Mouse (Mus musculus) layer of hippocampus, adult 8-10 months (tissue): Measurements from ENCODE around the gene Pfdn5. TPM values are rescaled to one million over a fixed set of nuclear protein-coding genes. Genes with fewer than 3 reads are reported as not detected.

Experiments
- DNase-seq, 2 experiments: peaks; one replicate each; pipeline ENCODE4 v3.0.0; 2022; ENCODE audit warnings: low spot score in 2 of 2
- total RNA-seq, 4 experiments: library from RNA; stranded (reverse); gene quantifications; 2 replicates each; pipeline ENCODE4 v1.2.4; 2022

Gene Pfdn5
- total RNA-seq, 4 experiments from 2014 or later = 400 to 493 (median 445) TPM

DNA sequence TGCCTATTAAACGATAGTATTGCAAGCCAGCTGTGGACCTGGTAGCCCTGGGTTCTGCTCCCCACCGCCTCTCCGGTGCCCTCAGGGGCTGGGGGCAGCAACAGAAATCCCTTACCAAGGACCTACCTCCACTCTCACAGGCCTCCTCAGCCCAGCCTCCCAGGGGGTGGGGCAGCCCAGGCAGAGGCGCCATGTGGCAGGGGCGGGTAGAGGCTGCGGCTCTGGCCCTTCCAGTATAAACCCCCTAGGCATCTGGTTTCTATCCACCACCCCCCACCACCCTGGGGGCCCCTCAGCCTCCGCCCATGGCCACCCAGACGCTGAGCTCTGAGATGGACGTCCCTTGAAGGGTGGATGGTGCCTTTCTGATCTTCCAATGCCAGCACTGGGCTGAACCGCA is 44.8 kb downstream of the Pfdn5 start:
- DNase-seq = no peak

DNA sequence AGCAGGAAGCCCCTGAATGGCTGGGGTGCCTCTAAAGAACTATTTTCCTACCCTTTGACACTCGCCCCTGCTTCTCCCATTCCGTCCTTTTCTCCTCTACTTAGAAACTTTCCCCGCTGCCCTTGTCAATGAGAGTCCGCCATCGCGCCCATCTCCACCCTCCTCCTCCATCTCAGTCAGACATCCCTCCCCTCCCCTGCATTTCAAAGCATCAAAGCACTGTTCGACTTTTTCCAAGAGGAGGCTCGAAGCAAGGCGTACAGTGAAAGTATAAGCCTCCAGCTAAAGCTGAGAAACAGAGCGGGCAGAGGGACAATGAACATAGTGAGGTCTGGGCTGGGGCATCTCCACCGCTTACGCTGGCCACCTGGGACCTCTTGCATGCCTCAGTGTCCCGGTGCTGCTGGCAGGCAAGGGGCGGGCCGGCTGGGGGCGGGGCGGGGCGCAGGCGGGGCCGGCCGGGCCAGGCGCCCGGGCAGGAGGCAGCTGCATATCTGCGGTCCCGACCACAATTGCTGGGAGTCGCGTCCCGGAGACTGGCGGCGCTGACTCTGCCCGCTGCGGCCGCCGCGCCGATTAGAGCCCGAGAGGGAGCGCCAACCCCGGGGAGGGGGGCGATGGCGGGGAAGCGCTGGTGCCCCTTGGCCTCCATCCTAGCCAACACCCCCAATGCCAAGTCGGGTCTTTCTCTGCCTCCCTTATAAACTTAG is 50.7 kb downstream of the Pfdn5 start:
- DNase-seq = peak in 1 of 2 experiments; percentile 19

DNA sequence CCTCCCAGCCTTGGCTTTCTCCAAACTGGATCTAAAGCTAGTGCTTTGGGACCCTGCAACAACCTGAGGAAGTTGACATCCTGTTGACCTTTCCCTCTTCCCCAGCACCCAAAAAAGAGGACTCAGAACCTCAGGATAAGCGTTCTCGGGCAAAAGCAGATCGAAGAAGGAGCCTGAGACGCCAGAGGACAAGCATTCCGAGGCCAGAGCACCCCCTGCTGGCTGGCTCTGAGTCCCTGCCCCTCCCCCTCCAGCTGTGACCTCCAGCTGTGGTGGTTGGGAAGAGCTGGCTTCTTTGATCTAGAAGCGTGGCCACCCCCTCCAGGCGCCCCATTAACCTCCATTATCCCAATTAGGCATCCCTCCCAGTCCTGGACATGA is 51.2 kb downstream of the Pfdn5 start:
- peak; percentile 65 to 68 for DNase-seq

DNA sequence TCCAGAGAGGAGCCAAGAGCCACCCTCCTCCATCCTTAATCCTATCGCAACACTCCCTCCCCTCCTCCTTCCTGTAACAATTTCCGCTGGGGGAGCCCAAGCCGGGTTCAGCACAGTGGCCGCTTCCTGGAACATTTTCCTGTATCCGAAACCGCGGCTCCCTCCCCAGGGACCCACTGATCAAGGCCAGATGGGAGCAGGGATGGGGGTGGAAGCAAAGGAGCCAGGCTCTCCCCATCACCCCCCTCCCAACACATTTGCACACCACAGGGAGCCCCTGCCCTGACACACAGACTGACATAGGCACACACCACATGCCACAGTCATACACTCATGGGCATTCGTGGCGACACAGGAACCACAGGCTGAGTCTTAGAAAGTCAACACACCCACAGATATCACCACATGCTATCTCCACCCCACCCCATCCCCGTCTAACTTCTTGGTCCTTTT is 51.9 kb downstream of the Pfdn5 start:
- DNase-seq = no peak

Other genes starting within 250 kb of the Pfdn5 start
- 10 to 100 TPM; 22.4 to 26.9 (median 24.8) TPM for gene Tns2, start 225.7 kb upstream of the Pfdn5 start, total RNA-seq
- gene Spryd3, start 189.9 kb upstream of the Pfdn5 start, total RNA-seq = 100 to 1,000 TPM; 144 to 152 (median 146) TPM
- 10 to 100 TPM; 11.2 to 13.6 (median 12.7) TPM for gene Igfbp6, start 181.8 kb upstream of the Pfdn5 start, total RNA-seq
- under 1 TPM in 2 of 4 experiments, not detected in 2; 0.20 to 0.39 TPM for gene Soat2, start 175.6 kb upstream of the Pfdn5 start, total RNA-seq
- 10 to 100 TPM; 74.5 to 85.4 (median 79.0) TPM for gene Zfp740, start 122.9 kb upstream of the Pfdn5 start, total RNA-seq
- gene Csad, start 121.4 kb upstream of the Pfdn5 start, total RNA-seq = 10 to 100 TPM; 32.4 to 41.6 (median 35.8) TPM
- gene Itgb7, start 94.2 kb upstream of the Pfdn5 start, total RNA-seq = 1 to 10 TPM in 3 of 4 experiments, under 1 TPM in 1; 0.97 to 3.3 (median 1.7) TPM
- 10 to 100 TPM; 14.5 to 20.7 (median 16.5) TPM for gene Rarg, start 68.6 kb upstream of the Pfdn5 start, total RNA-seq
- gene Gm9918, start 55.6 kb upstream of the Pfdn5 start, total RNA-seq = under 1 TPM in 1 of 4 experiments, not detected in 3; 0.16 TPM
- gene Mfsd5, start 46.7 kb upstream of the Pfdn5 start, total RNA-seq = 10 to 100 TPM; 36.9 to 41.8 (median 38.5) TPM
- 1 to 10 TPM in 2 of 4 experiments, under 1 TPM in 2; 0.67 to 2.4 (median 1.1) TPM for gene Espl1, start 29.9 kb upstream of the Pfdn5 start, total RNA-seq
- gene Myg1, start 5.6 kb downstream of the Pfdn5 start, total RNA-seq = 10 to 100 TPM; 66.5 to 76.4 (median 71.6) TPM
- 10 to 100 TPM; 20.6 to 33.5 (median 24.7) TPM for gene Aaas, start 24.7 kb downstream of the Pfdn5 start, total RNA-seq
- gene Sp7, start 41.1 kb downstream of the Pfdn5 start, total RNA-seq = under 1 TPM; 0.37 to 0.78 (median 0.59) TPM
- 10 to 100 TPM; 27.4 to 30.1 (median 28.8) TPM for gene Sp1, start 80.0 kb downstream of the Pfdn5 start, total RNA-seq
- gene Amhr2, start 119.3 kb downstream of the Pfdn5 start, total RNA-seq = 1 to 10 TPM in 2 of 4 experiments, under 1 TPM in 2; 0.40 to 2.0 (median 1.1) TPM
- 10 to 100 TPM; 34.4 to 49.3 (median 40.9) TPM for gene Prr13, start 132.9 kb downstream of the Pfdn5 start, total RNA-seq
- gene Pcbp2, start 144.4 kb downstream of the Pfdn5 start, total RNA-seq = 100 to 1,000 TPM; 489 to 507 (median 494) TPM
- gene Gm10337, start 177.6 kb downstream of the Pfdn5 start, total RNA-seq = not detected
- gene Map3k12, start 190.9 kb downstream of the Pfdn5 start, total RNA-seq = 10 to 100 TPM; 87.5 to 99.1 (median 96.9) TPM
- 10 to 100 TPM; 34.0 to 39.8 (median 36.6) TPM for gene Tarbp2, start 192.1 kb downstream of the Pfdn5 start, total RNA-seq
- gene Npff, start 198.8 kb downstream of the Pfdn5 start, total RNA-seq = 1 to 10 TPM; 3.0 to 6.2 (median 4.4) TPM